Mouse (Mus musculus) embryo, embryonic 11.5 days (tissue): ENCODE measurements around the gene Mrpl37.
"Not testable (repeated sequence)": the region's sequence is repeated elsewhere in the genome, so short reads cannot be mapped to it uniquely, and the experiment has no call there.

Source experiments
- DNase-seq: peaks from one replicate; pipeline ENCODE4 v3.0.0-alpha.2; 2012; ENCODE audit warnings: low read depth, low spot score

Mrpl37 gene

DNA sequence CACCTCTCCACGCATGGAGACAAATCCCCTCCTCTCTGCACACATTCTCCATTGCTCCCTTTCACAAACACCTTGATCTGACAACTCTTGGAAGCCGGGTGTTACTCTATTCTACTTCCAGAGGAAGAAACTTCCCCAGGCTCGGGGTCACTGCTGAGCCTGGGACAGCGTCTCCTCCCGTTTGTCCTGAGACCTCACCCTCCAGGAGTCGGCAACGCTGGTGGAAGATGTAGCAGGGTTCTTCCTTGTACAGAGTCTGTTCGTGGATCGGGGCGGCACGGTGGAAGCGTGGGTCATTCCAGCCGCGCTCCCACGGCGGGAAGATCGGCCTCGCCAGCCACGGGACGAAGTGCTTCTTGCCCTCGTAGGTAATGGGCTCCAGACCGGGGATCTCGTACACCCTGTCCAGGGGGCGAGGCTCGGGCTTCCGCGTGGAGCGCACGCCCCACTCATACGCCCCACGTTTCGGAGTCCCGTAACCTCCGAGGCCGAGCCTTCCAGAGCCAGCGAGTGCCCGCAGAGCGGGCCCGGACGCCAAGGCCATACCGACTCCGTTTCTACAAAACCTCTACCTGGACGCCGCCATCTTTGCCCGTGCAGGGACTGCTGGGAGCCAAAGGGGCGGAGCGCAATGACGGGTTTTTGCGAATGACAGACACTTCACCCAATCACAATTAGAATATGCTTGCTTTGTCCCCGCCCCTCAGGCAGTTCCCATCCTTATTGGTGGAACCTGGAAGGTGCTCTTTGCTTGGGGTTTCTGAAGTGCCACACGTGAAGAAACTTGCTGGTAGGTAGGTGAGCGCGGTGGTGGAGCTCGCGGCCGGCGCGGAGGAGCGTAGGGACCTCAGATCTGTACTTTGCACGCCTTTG lies at the start of gene Mrpl37, which contains the start of gene Cyb5rl:
TSS of gene Mrpl37 (minus strand) at position 617 of the 873 bp plus-strand sequence.
TSS of gene Cyb5rl (plus strand) at position 737 of the 873 bp plus-strand sequence.
- DNase-seq, result peak; percentile 91

DNA sequence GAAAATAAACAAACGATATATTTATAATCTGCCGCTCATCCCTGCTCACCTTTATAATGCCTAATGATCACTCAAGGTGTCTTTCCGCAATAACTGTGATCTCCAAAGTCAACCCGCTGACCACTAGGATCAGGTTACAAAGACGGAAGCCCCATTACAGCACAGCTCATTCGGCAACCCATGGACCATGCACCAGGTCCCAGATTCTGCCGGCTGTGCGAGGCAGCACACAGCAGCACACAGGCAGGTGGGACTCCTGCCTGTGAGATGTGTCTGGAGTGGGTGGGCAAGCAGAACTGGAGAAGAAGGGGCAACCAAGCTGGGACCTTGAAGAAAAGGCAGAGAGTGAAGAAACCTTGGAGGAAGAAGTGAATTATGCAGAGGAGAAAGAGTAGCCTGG lies 47.6 kb upstream of the Mrpl37 start:
- DNase-seq, result no peak

DNA sequence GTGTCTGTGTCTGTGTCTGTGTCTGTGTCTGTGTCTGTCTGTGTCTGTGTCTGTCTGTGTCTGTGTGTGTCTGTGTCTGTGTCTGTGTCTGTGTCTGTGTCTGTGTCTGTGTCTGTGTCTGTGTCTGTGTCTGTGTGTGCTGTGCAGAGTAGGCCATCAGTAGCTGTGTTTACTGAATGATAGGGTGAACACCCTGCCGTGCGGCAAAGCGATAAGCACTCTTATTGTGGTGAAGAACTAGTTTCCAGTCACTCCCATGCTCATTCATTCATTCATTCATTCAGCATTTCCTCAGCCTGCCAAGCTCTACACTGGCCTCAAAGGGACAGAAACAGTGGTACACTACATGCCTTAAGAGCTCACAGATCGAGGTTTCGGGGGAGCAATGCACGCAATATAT lies 42.5 kb upstream of the Mrpl37 start:
- not testable (repeated sequence) for DNase-seq

DNA sequence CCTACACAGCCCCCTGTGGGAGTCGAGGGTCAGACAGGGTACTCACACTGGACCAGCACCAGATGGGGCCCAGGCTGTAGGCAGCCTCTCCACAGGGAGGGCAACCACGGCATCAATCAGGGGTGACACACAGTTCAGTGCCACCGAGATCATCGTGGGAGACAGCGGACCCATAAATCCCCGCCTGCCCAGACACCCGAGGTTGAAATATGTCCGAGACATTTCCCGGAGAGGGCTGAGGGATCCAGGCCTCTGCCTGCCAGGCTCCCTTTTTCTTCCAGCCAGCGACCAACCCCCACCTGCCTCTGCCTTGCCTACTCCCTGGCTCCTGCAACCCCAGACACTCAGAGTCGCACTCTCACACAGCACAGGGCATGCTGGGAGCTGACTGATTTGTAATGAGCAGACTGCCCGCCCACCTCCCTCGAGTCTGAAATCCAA lies 41.6 kb upstream of the Mrpl37 start:
- peak; percentile 36 for DNase-seq

- DNase-seq, result no peak
Measured at GRCm38 (mm10) chr4:107106777-107107176, 40.1 kb upstream of the Mrpl37 start.

GRCm38 (mm10) chr4:107102220-107102619 lies 35.6 kb upstream of the Mrpl37 start:
- DNase-seq, result no peak

GRCm38 (mm10) chr4:107098791-107099525 lies 32.3 kb upstream of the Mrpl37 start:
- no peak for DNase-seq

DNA sequence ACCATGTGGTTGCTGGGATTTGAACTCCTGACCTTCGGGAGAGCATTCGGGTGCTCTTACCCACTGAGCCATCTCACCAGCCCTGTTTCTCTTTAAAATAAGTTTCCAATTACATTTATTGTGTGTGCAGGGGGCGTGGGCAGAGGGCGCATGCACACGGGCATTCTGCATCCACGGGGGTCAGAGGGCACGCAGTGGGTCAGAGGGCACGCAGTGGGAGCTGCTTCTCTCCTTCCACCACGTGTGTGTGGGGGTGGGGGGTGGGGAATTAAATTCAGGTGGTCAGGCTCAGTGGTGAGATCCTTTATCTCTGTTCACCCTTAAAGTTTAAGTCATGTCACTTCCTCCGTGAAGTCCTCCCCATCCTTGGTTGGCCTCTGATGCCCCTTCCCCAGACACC lies 31.7 kb upstream of the Mrpl37 start:
- no peak for DNase-seq

DNA sequence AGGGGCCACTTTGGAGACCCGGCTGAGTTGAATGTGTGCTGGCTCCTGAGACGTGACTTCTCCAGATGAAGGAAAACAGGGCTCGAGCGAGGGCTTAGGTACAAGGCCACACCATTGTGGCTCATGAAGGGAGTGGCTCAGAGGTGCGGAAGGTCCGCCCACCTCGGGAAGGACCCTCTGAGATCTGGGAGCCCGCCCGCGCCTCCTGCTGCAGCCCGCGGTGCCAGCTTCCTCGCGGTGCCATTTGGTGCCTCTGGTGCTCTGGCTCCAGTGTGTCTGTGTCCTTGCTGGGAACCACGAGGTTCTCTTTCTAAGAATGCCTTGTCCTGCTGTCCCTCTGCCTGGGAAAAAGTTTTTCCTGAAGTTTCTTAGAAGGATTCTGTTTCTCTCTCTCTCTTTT lies 31.2 kb upstream of the Mrpl37 start:
- DNase-seq, result no peak

- DNase-seq, result no peak
Measured at GRCm38 (mm10) chr4:107096841-107097373, 30.2 kb upstream of the Mrpl37 start, which contains the start of gene Cdcp2. TSS of gene Cdcp2 (plus strand) at chr4:107096891.

DNA sequence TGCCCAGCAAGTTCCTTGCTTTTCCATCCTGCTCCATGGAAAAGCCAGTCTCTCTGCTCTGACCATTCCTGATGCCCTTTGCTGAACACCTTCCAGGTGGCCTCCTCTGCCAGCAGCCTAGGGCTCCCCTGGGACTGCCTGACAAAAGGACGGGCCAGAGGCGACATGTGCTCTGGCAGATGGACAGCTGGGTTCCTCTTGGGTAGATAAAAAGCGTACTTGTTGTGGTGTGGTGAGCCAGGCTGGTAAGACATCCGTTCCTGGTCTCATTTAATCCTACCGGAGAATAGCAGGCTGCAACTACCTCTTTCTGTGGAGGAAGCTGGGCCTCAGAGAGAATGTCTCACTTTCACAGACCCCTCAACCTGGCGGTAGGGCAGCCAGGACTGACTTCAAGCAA lies 29.4 kb upstream of the Mrpl37 start:
- no peak for DNase-seq

DNA sequence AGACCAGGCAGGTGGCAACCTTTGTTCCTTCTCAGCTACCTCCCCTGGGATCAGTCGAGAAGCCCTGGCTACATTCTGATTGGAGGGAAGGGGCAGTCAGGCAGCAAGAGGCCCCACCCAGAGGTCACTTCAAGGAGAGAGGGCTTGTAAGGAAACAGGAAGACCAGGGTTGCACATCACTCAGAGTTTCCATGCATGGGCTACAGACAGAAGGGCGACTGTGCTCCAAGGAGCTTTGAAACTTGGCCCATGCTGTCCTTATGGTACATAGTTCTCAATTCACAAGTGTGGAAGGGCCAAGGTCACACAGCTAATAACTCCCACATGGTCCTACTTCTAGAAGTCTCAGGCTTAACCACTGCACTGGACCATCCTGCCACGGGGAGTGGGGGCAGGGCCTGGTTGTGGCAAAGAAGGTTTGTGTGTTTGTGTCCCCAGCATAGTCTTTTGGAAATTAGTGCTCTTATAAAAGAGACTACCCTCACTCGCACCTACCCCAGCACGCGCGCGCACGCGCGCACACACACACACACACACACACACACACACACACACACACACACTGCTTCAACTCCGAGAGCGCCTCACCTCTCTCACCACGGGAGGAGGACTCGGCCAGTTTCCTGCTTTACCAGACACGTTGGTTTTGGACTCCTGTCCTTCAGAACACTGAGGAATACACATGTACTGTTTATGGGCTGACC lies 28.0 kb upstream of the Mrpl37 start:
- no peak for DNase-seq

DNA sequence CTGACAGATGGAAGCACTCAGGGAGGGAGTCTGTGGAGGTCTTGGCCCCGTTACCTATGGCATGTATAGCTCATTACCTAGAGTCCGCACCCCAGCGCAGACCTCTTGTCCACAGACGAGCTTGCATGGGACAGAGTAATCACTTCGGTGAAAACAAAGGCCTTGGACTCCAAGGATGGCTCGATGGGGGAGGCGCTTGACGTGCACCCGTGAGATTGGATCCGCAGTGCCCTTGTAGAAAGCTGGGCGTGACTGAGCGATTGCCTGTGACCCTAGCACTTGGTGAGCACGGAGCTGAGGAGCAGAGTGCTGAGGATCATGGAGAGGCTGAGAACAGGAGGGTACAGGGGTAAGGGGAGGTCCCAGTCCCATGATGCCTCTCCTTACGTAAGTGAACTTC lies 25.0 kb upstream of the Mrpl37 start:
- DNase-seq, result no peak

- peak; percentile 41 for DNase-seq
Measured at GRCm38 (mm10) chr4:107084858-107085257, 18.2 kb upstream of the Mrpl37 start.

GRCm38 (mm10) chr4:107084343-107084742 lies 17.7 kb upstream of the Mrpl37 start:
- DNase-seq, result no peak

DNA sequence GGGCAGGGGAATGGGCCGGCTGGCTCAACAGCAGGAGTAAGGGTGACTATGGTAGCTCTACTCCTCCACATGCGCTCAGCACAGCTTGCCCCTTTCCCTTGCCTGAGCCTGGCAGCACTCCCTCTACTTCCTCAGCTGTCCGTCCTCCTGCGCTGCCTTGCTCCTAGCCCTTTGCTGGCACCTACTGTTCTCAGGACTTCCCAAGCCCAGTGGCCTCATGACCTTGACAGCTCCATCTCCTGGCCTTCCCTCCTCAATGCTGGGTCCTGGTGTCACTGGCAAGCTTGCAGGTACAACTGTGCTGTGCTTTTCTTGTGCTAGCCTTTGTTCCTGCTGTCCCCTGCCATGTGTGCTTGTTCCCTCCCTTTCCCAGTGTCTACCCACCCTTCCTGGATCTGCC lies 16.5 kb upstream of the Mrpl37 start:
- DNase-seq, result no peak

DNA sequence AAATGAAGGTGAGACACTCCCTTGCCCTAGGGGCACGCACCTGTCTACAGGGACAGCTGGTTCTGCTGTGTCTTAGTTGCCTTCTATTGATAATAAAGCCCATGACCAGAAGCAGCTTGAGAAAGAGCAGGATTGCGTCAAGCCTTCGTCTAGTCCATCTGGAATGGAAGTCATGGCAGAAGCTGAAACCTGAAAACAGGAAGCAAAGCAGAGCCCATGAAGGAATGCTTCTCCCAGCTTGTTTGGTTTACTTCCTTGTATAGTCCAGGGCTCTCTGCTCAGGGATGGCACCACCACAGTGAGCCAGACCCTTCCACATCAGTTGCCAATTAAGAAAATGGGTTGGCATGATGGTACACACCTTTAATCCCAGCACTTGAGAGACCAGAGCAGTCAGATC lies 15.5 kb upstream of the Mrpl37 start:
- no peak for DNase-seq

DNA sequence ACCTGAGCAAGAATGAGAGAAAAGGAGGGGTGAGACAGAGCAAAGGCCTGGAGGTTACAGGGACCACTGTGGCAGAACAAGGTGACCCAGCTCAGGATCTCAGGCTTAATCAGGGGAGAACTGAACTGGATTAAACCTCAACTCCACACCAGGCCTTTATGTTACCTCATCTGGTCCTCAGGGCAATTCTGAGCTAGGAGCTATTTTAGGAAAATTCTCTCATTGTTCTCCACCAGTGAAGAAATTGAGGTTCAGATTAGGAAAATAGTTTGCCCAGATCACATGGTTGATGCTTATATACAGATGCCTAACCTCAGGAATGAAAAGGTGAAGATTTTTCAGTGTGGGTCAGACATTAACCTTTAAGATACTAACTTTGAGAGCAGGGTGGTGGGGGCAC lies 13.0 kb upstream of the Mrpl37 start:
- no peak for DNase-seq

DNA sequence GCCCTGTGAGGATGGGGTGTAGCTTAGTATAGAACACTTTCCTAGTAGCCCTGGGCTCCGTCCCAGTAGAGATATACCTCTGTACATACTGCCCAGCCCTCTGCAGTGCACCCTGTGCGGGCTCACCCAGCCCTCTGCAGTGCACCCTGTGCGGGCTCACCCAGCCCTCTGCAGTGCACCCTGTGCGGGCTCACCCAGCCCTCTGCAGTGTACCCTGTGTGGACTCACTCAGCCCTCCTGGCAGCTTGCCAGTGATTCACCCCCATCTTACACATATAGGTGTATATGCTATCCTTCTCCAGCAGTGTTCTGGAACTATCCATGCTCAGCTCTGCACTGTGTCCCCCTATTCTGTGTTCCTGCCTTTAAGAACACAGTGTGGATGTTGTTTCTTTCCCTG lies 12.2 kb upstream of the Mrpl37 start:
- no peak for DNase-seq

- DNase-seq, result no peak
Measured at GRCm38 (mm10) chr4:107075456-107075855, 8.8 kb upstream of the Mrpl37 start.

DNA sequence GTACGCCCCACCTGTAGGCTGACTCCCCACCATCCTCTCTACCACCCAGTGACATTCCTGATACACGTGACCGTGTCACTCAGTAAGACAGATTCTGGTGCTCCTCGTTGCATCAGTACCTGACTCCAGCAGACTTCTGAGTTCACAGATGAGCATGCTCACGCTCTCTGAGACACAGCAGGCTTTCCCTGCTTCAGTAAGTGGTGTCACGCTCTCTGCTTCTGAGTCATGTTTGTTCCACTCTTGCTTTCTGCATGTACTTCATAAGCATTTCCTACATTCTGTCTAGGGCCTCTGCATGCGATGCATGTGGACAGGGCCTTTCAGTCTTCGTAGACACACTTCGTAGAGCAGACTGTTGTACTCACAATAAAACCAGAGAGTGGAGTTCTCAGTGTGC lies 5.7 kb upstream of the Mrpl37 start:
- no peak for DNase-seq
